Mouse (Mus musculus): ENCODE results near the gene Zdbf2. TPM values are rescaled to one million over a fixed set of nuclear protein-coding genes. Genes with fewer than 3 reads are reported as not detected.
A peak's percentile ranks its signal among the peaks of the same experiment; 100 is the strongest.
"Not testable (repeated sequence)": the region's sequence is repeated elsewhere in the genome, so short reads cannot be mapped to it uniquely, and the experiment has no call there.

The Zdbf2 gene
- polyA plus RNA-seq, 1 experiment from 2014 or later = 38.3 TPM

DNA sequence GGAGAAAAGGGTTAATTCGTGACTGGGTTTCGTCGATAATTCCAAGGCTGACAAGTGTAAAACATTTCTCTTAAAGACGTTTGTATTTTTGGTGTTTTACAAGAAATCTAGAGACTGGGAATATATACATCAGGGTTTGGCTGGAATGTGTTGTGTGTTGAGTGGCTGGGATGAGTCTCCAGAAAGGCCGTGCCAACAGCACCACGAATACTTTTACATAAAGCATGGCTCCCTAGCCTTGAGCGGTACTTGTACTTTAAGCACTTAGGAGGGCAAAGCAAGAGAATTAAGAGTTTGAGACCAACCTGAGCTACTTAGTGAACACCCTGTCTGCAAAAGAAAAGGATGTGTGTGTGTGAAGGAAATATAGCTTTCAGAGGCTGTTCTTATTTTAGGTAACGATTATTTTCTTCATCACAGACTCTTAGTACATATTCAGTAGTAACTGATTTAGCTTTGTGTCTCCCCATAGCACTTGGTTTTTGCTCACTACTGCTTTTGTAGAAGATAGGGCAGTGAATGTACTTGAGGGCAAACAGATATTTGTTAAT, 865 bp upstream of the Zdbf2 start:
- DNase-seq (peak; percentile 43), ATAC-seq (ENCODE audit: low FRiP score, low TSS enrichment) (no peak)
- Histone ChIP-seq H3K4me3 (replicated peaks; ENCODE audit: low read depth, low read length) (no peak overlapping the region), H3K9ac (replicated peaks; ENCODE audit: low read length) (no peak overlapping the region), H3K4me2 (ENCODE audit: low read length) (peak overlapping the region; percentile 58), H3K27me3 (ENCODE audit: control insufficient read depth, insufficient read depth, low read length) (peaks cover 36% of the 10 kb centered on the region), H3K9me3 (ENCODE audit: control insufficient read depth, low read length) (no peaks in the 10 kb centered on the region), H3K36me3 (ENCODE audit: control insufficient read depth, insufficient read depth, low read length) (no peaks in the 10 kb centered on the region), H3K4me1 (ENCODE audit: control insufficient read depth, insufficient read depth, low read length) (no peaks in the 10 kb centered on the region), H3K27ac (replicated peaks; ENCODE audit: low read depth, low read length) (no peak overlapping the region)
- 35% methylated on average over 8 of the region's 8 CpGs for WGBS

DNA sequence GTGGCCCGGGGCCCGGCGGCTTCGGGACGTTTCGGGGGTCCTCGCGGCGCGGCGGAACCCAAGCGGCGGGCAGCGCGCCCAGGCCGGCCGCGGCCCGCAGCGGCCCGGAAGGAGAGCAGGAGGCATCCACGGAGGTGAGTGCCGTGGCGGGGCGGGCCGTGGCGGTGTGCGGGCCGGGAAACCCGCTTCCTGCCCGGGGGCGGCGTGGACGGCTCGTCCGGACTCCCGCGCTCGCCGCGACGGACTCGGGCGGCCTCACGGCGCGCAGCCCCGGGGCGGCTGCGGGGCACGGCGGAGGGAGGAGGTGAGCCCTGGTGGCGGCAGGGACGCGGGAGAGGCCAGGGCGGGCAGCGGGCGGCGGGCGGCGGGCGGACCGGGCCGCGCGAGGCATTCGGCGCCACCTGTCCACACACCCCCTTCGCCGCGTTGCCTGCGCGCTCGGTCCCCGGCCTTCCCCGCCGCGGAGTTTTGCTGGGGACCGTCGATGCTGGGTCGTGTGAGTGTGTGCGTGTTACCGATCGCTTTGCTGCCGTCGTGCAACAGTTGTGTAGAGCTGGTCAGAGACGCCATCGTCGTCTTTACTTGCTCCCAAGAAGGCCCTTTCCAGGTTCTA, 380 bp downstream of the Zdbf2 start:
- Histone ChIP-seq H3K9ac (replicated peaks; ENCODE audit: low read length) (peak overlapping the region; percentile 72), H3K4me3 (replicated peaks; ENCODE audit: low read depth, low read length) (peak overlapping the region; percentile 53), H3K9me3 (ENCODE audit: control insufficient read depth, low read length) (no peaks in the 10 kb centered on the region), H3K4me1 (ENCODE audit: control insufficient read depth, insufficient read depth, low read length) (no peaks in the 10 kb centered on the region), H3K27ac (replicated peaks; ENCODE audit: low read depth, low read length) (peak overlapping the region; percentile 78), H3K36me3 (ENCODE audit: control insufficient read depth, insufficient read depth, low read length) (no peaks in the 10 kb centered on the region), H3K27me3 (ENCODE audit: control insufficient read depth, insufficient read depth, low read length) (peaks cover 35% of the 10 kb centered on the region), H3K4me2 (ENCODE audit: low read length) (peak overlapping the region; percentile 58)
- WGBS = under 1% methylated on average over 87 of the region's 89 CpGs
- ATAC-seq (ENCODE audit: low FRiP score, low TSS enrichment) (peak; percentile 64), DNase-seq (peak; percentile 52)

- WGBS = 7% methylated on average over 19 of the region's 19 CpGs
- peak; percentile 67 for DNase-seq
- H3K27me3 ChIP-seq (ENCODE audit: control insufficient read depth, insufficient read depth, low read length) = peaks cover 28% of the 10 kb centered on the region
- peak overlapping the region; percentile 53 for H3K4me3 ChIP-seq (replicated peaks; ENCODE audit: low read depth, low read length)
- peak overlapping the region; percentile 72 for H3K9ac ChIP-seq (replicated peaks; ENCODE audit: low read length)
- no peak for ATAC-seq (ENCODE audit: low FRiP score, low TSS enrichment)
- peak overlapping the region; percentile 58 for H3K4me2 ChIP-seq (ENCODE audit: low read length)
- H3K9me3 ChIP-seq (ENCODE audit: control insufficient read depth, low read length) = no peaks in the 10 kb centered on the region
- no peaks in the 10 kb centered on the region for H3K36me3 ChIP-seq (ENCODE audit: control insufficient read depth, insufficient read depth, low read length)
- H3K27ac ChIP-seq (replicated peaks; ENCODE audit: low read depth, low read length) = 0 out of 2 replicates have a peak overlapping the region, but pooled peaks have one; percentile 78
- H3K4me1 ChIP-seq (ENCODE audit: control insufficient read depth, insufficient read depth, low read length) = no peaks in the 10 kb centered on the region
Observed at GRCm38 (mm10) chr1:63274046-63274730, 1.1 kb downstream of the Zdbf2 start.

- DNase-seq (peak; percentile 64), ATAC-seq (ENCODE audit: low FRiP score, low TSS enrichment) (no peak)
- H3K36me3 ChIP-seq (ENCODE audit: control insufficient read depth, insufficient read depth, low read length) = no peaks in the 10 kb centered on the region
- no peak overlapping the region for H3K4me3 ChIP-seq (replicated peaks; ENCODE audit: low read depth, low read length)
- H3K27ac ChIP-seq (replicated peaks; ENCODE audit: low read depth, low read length) = no peak overlapping the region
- H3K9ac ChIP-seq (replicated peaks; ENCODE audit: low read length) = no peak overlapping the region
- 31% methylated on average over 5 of the region's 5 CpGs for WGBS
- peaks cover 13% of the 10 kb centered on the region for H3K27me3 ChIP-seq (ENCODE audit: control insufficient read depth, insufficient read depth, low read length)
- H3K4me1 ChIP-seq (ENCODE audit: control insufficient read depth, insufficient read depth, low read length) = no peaks in the 10 kb centered on the region
- H3K9me3 ChIP-seq (ENCODE audit: control insufficient read depth, low read length) = no peaks in the 10 kb centered on the region
- no peak overlapping the region for H3K4me2 ChIP-seq (ENCODE audit: low read length)
Observed at GRCm38 (mm10) chr1:63278106-63278505, 5.0 kb downstream of the Zdbf2 start.

- DNase-seq (peak; percentile 58), ATAC-seq (ENCODE audit: low FRiP score, low TSS enrichment) (no peak; the same call in 1 of the 2 replicates)
- no peaks in the 10 kb centered on the region for H3K4me1 ChIP-seq (ENCODE audit: control insufficient read depth, insufficient read depth, low read length)
- H3K27me3 ChIP-seq (ENCODE audit: control insufficient read depth, insufficient read depth, low read length) = no peaks in the 10 kb centered on the region
- H3K9me3 ChIP-seq (ENCODE audit: control insufficient read depth, low read length) = no peaks in the 10 kb centered on the region
- H3K4me2 ChIP-seq (ENCODE audit: low read length) = no peak overlapping the region
- no peak overlapping the region for H3K9ac ChIP-seq (replicated peaks; ENCODE audit: low read length)
- H3K27ac ChIP-seq (replicated peaks; ENCODE audit: low read depth, low read length) = no peak overlapping the region
- 4% methylated on average over 7 of the region's 7 CpGs for WGBS
- H3K36me3 ChIP-seq (ENCODE audit: control insufficient read depth, insufficient read depth, low read length) = no peaks in the 10 kb centered on the region
- no peak overlapping the region for H3K4me3 ChIP-seq (replicated peaks; ENCODE audit: low read depth, low read length)
Observed at GRCm38 (mm10) chr1:63293965-63294364, 20.9 kb downstream of the Zdbf2 start.

GRCm38 (mm10) chr1:63309661-63310060, 36.6 kb downstream of the Zdbf2 start:
- H3K4me2 ChIP-seq (ENCODE audit: low read length) = peak overlapping the region; percentile 48
- no peak overlapping the region for H3K27ac ChIP-seq (replicated peaks; ENCODE audit: low read depth, low read length)
- no peak overlapping the region for H3K9ac ChIP-seq (replicated peaks; ENCODE audit: low read length)
- WGBS = 36% methylated on average over 18 of the region's 18 CpGs
- no peaks in the 10 kb centered on the region for H3K9me3 ChIP-seq (ENCODE audit: control insufficient read depth, low read length)
- no peaks in the 10 kb centered on the region for H3K4me1 ChIP-seq (ENCODE audit: control insufficient read depth, insufficient read depth, low read length)
- H3K27me3 ChIP-seq (ENCODE audit: control insufficient read depth, insufficient read depth, low read length) = no peaks in the 10 kb centered on the region
- H3K36me3 ChIP-seq (ENCODE audit: control insufficient read depth, insufficient read depth, low read length) = peaks cover 13% of the 10 kb centered on the region; the same call in 1 of the 2 replicates
- ATAC-seq (ENCODE audit: low FRiP score, low TSS enrichment) = no peak
- peak overlapping the region; percentile 22; the same call in 1 of the 2 replicates for H3K4me3 ChIP-seq (replicated peaks; ENCODE audit: low read depth, low read length)
- peak; percentile 39 for DNase-seq

GRCm38 (mm10) chr1:63323565-63324132, 50.6 kb downstream of the Zdbf2 start:
- H3K9me3 ChIP-seq (ENCODE audit: control insufficient read depth, low read length); ATAC-seq (ENCODE audit: low FRiP score, low TSS enrichment); H3K27me3 ChIP-seq (ENCODE audit: control insufficient read depth, insufficient read depth, low read length); H3K4me3 ChIP-seq (replicated peaks; ENCODE audit: low read depth, low read length); H3K9ac ChIP-seq (replicated peaks; ENCODE audit: low read length); H3K36me3 ChIP-seq (ENCODE audit: control insufficient read depth, insufficient read depth, low read length); H3K4me2 ChIP-seq (ENCODE audit: low read length); H3K4me1 ChIP-seq (ENCODE audit: control insufficient read depth, insufficient read depth, low read length); DNase-seq; H3K27ac ChIP-seq (replicated peaks; ENCODE audit: low read depth, low read length): not testable (repeated sequence)
- 64% methylated on average over 12 of the region's 12 CpGs for whole genome bisulfite sequencing

All from midbrain, embryonic 14.5 days (tissue).